Mouse (Mus musculus) neural tube, embryonic 13.5 days (tissue): Measurements from ENCODE around the gene Ift122. TPM values are rescaled to one million over a fixed set of nuclear protein-coding genes. Genes with fewer than 3 reads are reported as not detected.

ENCODE experiments used
- ATAC-seq: fragments of 200-750 bp; cut with Nextera tagmentation; 2 replicates; pipeline ENCODE4 v1.8.0; 2017; ENCODE audit warnings: low read depth, mild to moderate bottlenecking, moderate TSS enrichment, moderate library complexity
- H3K27ac ChIP-seq: fragments of 300-500 bp; sonication (generic); replicated peaks from 2 replicates; pipeline ENCODE4 v1.5.1; 2015; ENCODE audit warnings: moderate library complexity, mild to moderate bottlenecking, inconsistent platforms
- H3K27me3 ChIP-seq: fragments of 300-500 bp; sonication (generic); 2 replicates; pipeline ENCODE4 v1.6.1; 2015; ENCODE audit warnings: mild to moderate bottlenecking, inconsistent platforms
- H3K36me3 ChIP-seq: fragments of 300-500 bp; sonication (generic); 2 replicates; pipeline ENCODE4 v1.6.1; 2015; ENCODE audit warnings: mild to moderate bottlenecking, inconsistent platforms
- H3K4me1 ChIP-seq: fragments of 300-500 bp; sonication (generic); replicated peaks from 2 replicates; pipeline ENCODE4 v1.6.1; 2015; ENCODE audit warnings: inconsistent platforms
- H3K4me2 ChIP-seq: fragments of 300-500 bp; sonication (generic); 2 replicates; pipeline ENCODE4 v1.6.1; 2015; ENCODE audit warnings: inconsistent platforms, mild to moderate bottlenecking, moderate library complexity
- H3K4me3 ChIP-seq: fragments of 300-500 bp; sonication (generic); 2 replicates; pipeline ENCODE4 v1.5.1; 2015; ENCODE audit warnings: mild to moderate bottlenecking, inconsistent platforms
- H3K9ac ChIP-seq: fragments of 300-500 bp; sonication (generic); 2 replicates; pipeline ENCODE4 v1.6.1; 2015; ENCODE audit warnings: moderate library complexity, mild to moderate bottlenecking, inconsistent platforms
- H3K9me3 ChIP-seq: fragments of 300-500 bp; sonication (generic); 2 replicates; pipeline ENCODE4 v1.6.1; 2016; ENCODE audit warnings: inconsistent platforms
- WGBS: fragments of 180-500 bp; shearing (Covaris S2); methylation state at CpG from one replicate; pipeline ENCODE4 v1.1.7; 2015; 5-methylcytosine and 5-hydroxymethylcytosine counted together
- polyA plus RNA-seq: library from polyadenylated mRNA; unstranded; fragments of >200 nt; fragmentation: Nextera tagmentation; extraction: Ambion mirVana; gene quantifications from 2 replicates; pipeline ENCODE4 v1.2.1, GENCODE M21; 2015

Gene Ift122
- polyA plus RNA-seq, 1 experiment from 2014 or later, result 26.3 TPM

DNA sequence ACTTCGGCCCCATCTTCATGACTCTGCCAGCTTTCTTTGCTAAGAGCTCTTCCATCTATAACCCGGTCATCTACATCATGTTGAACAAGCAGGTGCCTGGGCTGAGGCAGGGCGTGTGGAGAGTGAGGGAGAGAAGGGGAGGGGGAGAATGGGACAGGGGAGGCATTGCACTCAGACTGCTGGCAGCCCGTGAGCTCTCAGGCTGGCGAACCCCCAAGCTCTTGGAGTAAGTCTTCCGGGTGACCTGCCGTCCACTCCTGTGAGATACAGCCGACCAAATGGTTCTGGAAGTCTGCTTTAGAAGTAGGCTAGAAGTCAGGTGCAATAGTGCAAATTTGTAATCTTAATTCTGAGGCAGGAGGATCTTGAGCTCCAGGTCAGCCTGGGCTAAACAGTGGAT, 82.3 kb downstream of the Ift122 start:
- 85% methylated on average over 8 of the region's 8 CpGs for WGBS
- Histone ChIP-seq H3K4me1 (0 out of 2 replicates have a peak, but pooled peaks cover 10% of the 10 kb centered on the region), H3K27ac (no peak overlapping the region), H3K36me3 (no peaks in the 10 kb centered on the region; the same call in 1 of the 2 replicates), H3K9ac (no peak overlapping the region), H3K27me3 (no peaks in the 10 kb centered on the region), H3K4me2 (no peak overlapping the region), H3K4me3 (no peak overlapping the region), H3K9me3 (no peaks in the 10 kb centered on the region)
- no peak for ATAC-seq

DNA sequence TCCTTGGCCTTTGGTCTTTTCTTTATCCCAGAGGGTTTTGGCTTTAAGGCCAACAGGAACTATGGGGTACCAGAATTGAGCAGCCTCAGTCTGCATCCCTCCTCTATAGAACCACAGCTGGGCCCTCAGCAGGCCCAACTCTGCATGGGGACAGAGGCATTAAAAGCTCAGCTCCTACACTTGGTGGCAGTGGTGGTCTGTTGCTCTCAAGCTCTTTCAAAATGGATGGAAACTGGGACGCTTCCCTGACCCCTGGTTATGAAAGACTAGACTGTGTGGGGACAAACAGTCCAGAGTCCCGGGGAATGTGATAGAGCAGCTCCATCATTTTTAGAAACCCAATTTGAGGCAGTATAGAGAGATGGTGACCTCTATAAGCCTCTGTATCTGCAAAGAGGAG, 84.7 kb downstream of the Ift122 start:
- H3K36me3 ChIP-seq, result no peaks in the 10 kb centered on the region; the same call in 1 of the 2 replicates
- no peak overlapping the region for H3K27ac ChIP-seq
- ATAC-seq, result no peak
- H3K9ac ChIP-seq, result no peak overlapping the region
- no peak overlapping the region for H3K4me2 ChIP-seq
- H3K4me1 ChIP-seq, result 0 out of 2 replicates have a peak, but pooled peaks cover 4% of the 10 kb centered on the region
- no peaks in the 10 kb centered on the region for H3K27me3 ChIP-seq
- 89% methylated on average over 2 of the region's 2 CpGs for WGBS
- no peaks in the 10 kb centered on the region for H3K9me3 ChIP-seq
- no peak overlapping the region for H3K4me3 ChIP-seq

DNA sequence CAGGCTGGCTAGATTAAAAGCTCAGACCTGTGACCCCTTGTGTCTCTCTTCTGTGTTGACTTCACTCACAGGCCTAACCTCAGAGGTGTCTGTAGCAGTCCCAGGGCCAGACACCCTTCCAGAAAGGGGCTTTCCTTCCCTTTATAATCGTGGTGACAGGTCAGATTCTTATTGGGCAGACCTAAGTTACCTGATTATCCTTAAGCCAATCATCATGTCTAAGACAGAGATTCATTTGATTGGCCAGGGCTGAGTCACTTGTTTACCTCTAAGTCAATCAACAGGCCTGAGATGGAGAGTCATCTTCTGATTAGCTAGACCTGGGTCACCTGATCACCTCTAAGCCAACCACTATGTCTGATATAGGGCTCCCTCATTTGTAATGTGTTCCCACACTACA, 85.5 kb downstream of the Ift122 start:
- H3K9ac ChIP-seq, result no peak overlapping the region
- H3K4me1 ChIP-seq, result 0 out of 2 replicates have a peak, but pooled peaks cover 4% of the 10 kb centered on the region
- no peaks in the 10 kb centered on the region; the same call in 1 of the 2 replicates for H3K36me3 ChIP-seq
- no peak overlapping the region for H3K27ac ChIP-seq
- no peaks in the 10 kb centered on the region for H3K27me3 ChIP-seq
- H3K4me3 ChIP-seq, result no peak overlapping the region
- ATAC-seq, result no peak
- no peak overlapping the region for H3K4me2 ChIP-seq
- H3K9me3 ChIP-seq, result no peaks in the 10 kb centered on the region
- WGBS, result 84% methylated on average over 1 of the region's 1 CpGs

DNA sequence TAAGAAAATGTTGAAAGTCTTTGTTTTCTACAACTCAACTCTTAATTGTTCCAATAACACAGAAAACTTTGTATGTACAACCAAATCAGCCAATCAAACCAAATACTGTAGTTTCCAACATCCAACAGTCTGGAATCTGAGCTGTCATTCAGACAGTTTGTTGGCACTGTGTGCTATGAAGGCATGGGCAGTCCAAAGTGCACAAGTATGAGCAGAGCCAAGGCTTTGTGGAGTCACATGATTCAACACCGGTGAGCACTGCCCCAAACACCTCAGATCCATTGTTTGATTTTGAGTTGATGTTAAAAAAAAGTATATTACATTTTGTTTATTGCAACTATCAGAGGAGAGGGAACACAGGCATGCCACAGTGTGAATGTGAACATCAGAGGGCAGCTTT, 87.3 kb downstream of the Ift122 start:
- 89% methylated on average over 1 of the region's 1 CpGs for WGBS
- Histone ChIP-seq H3K4me1 (0 out of 2 replicates have a peak, but pooled peaks cover 4% of the 10 kb centered on the region), H3K9ac (no peak overlapping the region), H3K9me3 (no peaks in the 10 kb centered on the region), H3K27me3 (no peaks in the 10 kb centered on the region), H3K4me3 (no peak overlapping the region), H3K27ac (no peak overlapping the region), H3K36me3 (no peaks in the 10 kb centered on the region; the same call in 1 of the 2 replicates), H3K4me2 (no peak overlapping the region)
- ATAC-seq, result no peak

DNA sequence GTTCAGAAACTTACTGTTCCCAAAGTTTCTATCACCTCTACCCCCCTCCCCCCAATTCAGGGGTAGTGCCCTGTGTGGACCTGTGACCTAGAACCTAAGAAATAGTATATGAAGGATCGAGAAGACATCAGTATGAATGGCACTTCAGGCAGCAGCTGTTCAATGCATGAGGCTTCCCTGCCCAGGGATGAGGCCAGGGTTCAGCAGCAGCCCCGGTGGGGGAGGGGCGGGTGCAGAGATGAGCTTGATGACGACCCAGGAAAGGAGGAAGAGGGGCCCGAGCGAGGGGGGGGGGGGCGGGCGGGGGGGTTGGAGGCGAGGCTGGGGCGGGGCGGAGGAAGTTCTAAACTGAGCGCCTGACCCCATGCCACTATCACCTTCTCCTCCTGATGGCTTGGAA, 87.9 kb downstream of the Ift122 start:
- Histone ChIP-seq H3K9ac (no peak overlapping the region), H3K27me3 (no peaks in the 10 kb centered on the region), H3K27ac (no peak overlapping the region), H3K4me3 (no peak overlapping the region), H3K4me1 (peaks cover 4% of the 10 kb centered on the region; the same call in 1 of the 2 replicates), H3K9me3 (no peaks in the 10 kb centered on the region), H3K36me3 (no peaks in the 10 kb centered on the region; the same call in 1 of the 2 replicates), H3K4me2 (no peak overlapping the region)
- WGBS, result 14% methylated on average over 7 of the region's 12 CpGs
- no peak for ATAC-seq

DNA sequence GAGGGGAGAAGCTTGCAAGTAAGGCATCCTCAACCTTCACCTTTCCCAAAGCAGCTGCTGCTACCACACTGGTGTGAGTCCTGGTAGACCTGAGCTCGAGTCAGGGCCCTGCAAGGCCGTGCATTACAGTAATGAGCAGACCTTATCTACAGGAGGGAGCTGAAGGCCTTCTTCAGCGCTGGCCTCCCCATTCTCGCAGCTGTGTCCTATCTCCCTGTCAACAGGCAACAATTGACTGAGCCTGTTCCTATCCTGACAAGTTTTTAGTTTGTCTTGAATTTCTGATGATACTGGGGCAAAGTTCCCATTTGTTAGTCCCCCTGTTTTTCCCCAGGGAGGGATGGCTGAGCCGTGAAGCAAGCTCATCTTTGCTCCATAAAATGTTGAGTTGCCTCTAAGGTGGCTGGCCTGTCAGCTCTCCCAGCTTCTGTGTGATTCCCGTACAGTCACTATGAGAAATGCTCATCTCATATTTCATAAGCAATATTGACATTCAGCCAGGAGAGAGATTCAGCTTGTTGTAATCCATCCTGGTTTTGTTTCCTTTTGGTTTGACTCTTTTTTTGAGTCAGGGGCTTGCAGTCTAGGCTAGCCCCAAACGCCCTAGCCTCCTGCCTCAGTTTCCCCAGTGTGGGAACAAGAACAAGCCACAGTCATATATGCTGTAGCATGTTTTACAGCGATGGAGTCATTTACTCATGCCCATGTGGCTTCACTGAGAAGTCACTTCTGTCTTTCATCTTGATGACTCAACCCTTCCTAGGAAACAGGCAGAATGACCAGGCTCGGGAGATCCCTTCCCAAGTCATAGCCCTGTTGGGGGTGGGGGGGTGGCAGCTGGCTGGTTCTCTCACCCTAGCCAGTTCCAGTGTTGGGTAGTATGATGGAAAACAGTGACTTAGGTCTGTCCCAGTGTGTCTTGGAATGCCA, 90.5 kb downstream of the Ift122 start:
- H3K36me3 ChIP-seq, result no peaks in the 10 kb centered on the region
- peaks cover 11% of the 10 kb centered on the region; the same call in 1 of the 2 replicates for H3K4me1 ChIP-seq
- no peak overlapping the region for H3K9ac ChIP-seq
- no peaks in the 10 kb centered on the region for H3K9me3 ChIP-seq
- no peaks in the 10 kb centered on the region for H3K27me3 ChIP-seq
- no peak overlapping the region for H3K27ac ChIP-seq
- no peak overlapping the region for H3K4me2 ChIP-seq
- H3K4me3 ChIP-seq, result no peak overlapping the region
- no peak for ATAC-seq
- 79% methylated on average over 9 of the region's 9 CpGs for WGBS

DNA sequence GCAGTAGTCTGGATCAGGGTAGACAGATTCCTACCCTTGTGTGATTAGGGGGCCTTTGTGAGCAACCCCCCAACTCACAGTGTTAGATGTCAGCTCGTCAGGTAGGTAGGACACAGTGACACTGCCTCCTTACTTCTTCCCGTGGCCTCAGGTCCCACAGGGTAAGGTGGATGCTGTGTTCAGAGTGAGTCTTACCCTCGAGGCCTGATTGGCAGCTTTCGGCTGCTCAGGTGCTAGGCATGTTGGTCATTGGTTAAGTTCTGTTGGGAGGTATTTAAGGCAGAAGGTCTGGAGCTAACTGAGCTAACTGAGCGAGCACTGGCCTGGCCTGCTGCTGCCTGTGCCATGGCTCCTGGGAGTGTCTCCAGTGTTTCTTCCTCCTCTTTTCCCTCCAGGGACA, 91.4 kb downstream of the Ift122 start, which contains the start of gene H1foo:
Gene H1foo, plus strand, starts transcription at position 301 of the 400 bp plus-strand sequence.
- no peak for ATAC-seq
- no peak within 1 kb of the TSS for H3K4me3 ChIP-seq
- peaks cover 11% of the 10 kb centered on the region; the same call in 1 of the 2 replicates for H3K4me1 ChIP-seq
- H3K4me2 ChIP-seq, result no peak within 1 kb of the TSS
- no peaks in the 10 kb centered on the region for H3K27me3 ChIP-seq
- no peaks in the 10 kb centered on the region for H3K36me3 ChIP-seq
- no peak within 1 kb of the TSS; the same call in 1 of the 2 replicates for H3K27ac ChIP-seq
- 78% methylated on average over 5 of the region's 5 CpGs for WGBS
- no peak within 1 kb of the TSS for H3K9ac ChIP-seq
- no peaks in the 10 kb centered on the region for H3K9me3 ChIP-seq

DNA sequence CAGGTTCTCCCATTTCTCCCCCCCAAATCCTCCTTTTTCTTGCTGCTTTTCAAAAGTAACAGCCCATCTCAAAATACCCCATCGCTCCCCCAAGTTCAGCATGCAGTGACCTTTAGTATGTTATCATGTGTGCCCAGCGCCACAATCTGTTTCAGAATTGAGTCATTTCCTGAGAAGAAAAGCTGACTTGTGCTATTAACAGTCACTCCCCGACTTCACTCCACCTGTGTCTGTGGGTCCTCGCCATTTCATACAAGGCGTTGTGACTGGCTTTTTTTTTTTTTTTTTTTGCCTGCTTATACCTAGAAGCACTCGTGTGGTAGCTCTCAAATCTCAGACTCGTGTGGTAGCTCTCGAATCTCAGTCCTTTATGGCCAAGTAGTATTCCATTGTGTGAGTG, 92.4 kb downstream of the Ift122 start:
- H3K4me2 ChIP-seq, result no peak overlapping the region
- H3K9me3 ChIP-seq, result no peaks in the 10 kb centered on the region
- H3K4me3 ChIP-seq, result no peak overlapping the region
- no peaks in the 10 kb centered on the region for H3K27me3 ChIP-seq
- no peak overlapping the region for H3K9ac ChIP-seq
- 79% methylated on average over 8 of the region's 8 CpGs for WGBS
- H3K27ac ChIP-seq, result peak overlapping the region; percentile 49; the same call in 1 of the 2 replicates
- no peaks in the 10 kb centered on the region for H3K36me3 ChIP-seq
- ATAC-seq, result no peak
- H3K4me1 ChIP-seq, result peaks cover 11% of the 10 kb centered on the region; the same call in 1 of the 2 replicates

DNA sequence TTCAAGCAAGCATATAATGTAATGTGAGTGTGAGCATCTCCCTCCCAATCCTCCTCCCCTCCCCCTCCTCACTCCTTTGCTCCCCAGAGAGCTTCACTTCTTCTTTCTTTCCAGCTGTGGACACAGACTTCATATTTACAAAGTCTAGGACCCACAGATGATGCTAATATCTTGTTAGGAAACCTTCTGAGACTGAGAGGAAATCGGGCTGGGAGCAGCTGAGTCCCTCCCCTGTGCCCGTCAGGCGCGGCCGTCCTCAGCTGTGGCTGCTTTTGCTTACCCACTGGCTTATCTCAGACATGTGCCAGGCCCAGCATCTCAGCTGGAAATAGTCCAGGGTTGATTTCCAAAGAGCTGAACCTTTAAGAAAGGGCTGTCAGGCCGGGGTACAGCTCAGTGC, 93.1 kb downstream of the Ift122 start:
- no peak overlapping the region for H3K4me3 ChIP-seq
- peaks cover 9% of the 10 kb centered on the region; the same call in 1 of the 2 replicates for H3K4me1 ChIP-seq
- 44% methylated on average over 6 of the region's 6 CpGs for WGBS
- H3K9ac ChIP-seq, result no peak overlapping the region
- H3K27me3 ChIP-seq, result no peaks in the 10 kb centered on the region
- H3K36me3 ChIP-seq, result no peaks in the 10 kb centered on the region
- H3K9me3 ChIP-seq, result no peaks in the 10 kb centered on the region
- peak overlapping the region; percentile 49; the same call in 1 of the 2 replicates for H3K27ac ChIP-seq
- no peak overlapping the region for H3K4me2 ChIP-seq
- ATAC-seq, result peak; percentile 53; the same call in 1 of the 2 replicates

DNA sequence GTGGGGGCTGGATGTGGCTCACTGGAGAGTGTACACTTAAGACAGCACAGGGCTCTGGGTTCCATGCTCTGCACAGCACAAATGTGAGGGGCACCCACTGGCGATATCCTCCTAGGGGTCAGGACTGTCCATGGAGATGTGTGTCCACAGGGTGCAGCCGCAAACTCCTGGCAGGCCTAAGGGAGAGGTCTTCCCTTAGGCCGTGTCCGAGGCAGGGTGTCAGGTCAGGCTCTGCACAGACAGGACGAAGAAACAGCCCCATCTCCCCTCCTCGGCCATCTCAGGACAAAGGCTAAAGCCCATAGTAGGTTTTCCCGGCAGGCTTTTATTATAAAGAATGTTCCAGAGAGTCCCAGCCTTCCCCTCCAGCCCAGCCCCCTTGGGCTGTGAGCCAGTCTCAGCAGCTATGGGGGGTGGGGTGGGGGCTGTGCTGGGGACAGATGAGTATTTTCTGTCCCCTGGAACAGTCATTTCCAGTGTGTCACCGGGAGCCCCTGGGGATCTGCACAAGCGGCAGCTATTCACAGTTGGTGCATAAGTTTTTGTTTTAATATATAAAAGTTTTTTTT, 101.3 kb downstream of the Ift122 start:
- H3K36me3 ChIP-seq, result no peaks in the 10 kb centered on the region
- H3K4me2 ChIP-seq, result no peak overlapping the region
- ATAC-seq, result no peak
- no peak overlapping the region for H3K27ac ChIP-seq
- H3K4me1 ChIP-seq, result peaks cover 16% of the 10 kb centered on the region
- no peaks in the 10 kb centered on the region for H3K27me3 ChIP-seq
- WGBS, result 73% methylated on average over 9 of the region's 9 CpGs
- H3K4me3 ChIP-seq, result no peak overlapping the region
- no peak overlapping the region for H3K9ac ChIP-seq
- no peaks in the 10 kb centered on the region for H3K9me3 ChIP-seq

DNA sequence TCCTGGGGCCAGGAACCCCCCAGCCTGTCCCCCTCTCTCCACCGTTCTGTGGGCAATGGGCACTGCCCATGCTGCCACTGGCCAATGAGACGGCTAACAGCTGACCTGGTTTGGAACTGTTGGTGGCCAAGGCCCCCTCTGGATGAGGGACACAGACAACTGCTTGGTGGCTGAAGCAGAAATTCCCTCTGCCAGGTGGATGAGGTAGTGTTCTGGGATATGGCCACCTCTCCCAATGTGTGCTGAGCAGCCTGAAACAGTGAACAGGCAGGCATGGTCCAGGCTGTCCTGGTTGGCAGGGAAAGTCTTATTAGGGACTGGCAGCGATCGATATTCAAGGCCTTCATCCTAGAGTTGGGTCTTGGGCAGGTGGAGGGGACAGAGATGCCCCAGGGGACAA, 101.9 kb downstream of the Ift122 start:
- Histone ChIP-seq H3K36me3 (no peaks in the 10 kb centered on the region), H3K9me3 (no peaks in the 10 kb centered on the region), H3K27ac (no peak overlapping the region), H3K27me3 (no peaks in the 10 kb centered on the region), H3K4me1 (peaks cover 16% of the 10 kb centered on the region), H3K4me2 (no peak overlapping the region), H3K4me3 (no peak overlapping the region), H3K9ac (no peak overlapping the region)
- WGBS, result 83% methylated on average over 4 of the region's 4 CpGs
- no peak for ATAC-seq

DNA sequence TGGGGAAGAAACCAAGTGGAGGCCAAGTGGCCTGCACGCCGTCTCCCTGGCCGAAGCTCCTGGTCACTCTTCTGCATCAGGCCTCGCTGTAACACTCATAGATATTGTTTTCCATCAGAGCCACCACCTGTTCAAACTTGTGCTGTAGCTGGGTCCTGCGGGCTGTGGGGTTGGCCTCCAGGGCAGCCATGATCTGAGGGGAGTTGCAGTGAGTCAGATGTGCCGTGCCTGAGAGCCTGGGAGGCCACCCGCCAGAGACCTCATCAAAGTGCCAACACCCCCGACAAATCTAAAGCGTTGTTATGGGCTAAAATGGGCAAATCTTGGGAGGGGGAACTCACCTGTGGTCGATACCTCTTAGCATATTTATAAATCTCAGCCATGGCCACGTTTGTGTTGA, 102.4 kb downstream of the Ift122 start:
- WGBS, result 84% methylated on average over 11 of the region's 11 CpGs
- Histone ChIP-seq H3K27ac (no peak overlapping the region), H3K4me3 (no peak overlapping the region), H3K27me3 (no peaks in the 10 kb centered on the region), H3K4me2 (no peak overlapping the region), H3K9me3 (no peaks in the 10 kb centered on the region), H3K9ac (no peak overlapping the region), H3K36me3 (no peaks in the 10 kb centered on the region), H3K4me1 (peaks cover 16% of the 10 kb centered on the region)
- no peak for ATAC-seq
